Mouse (Mus musculus) lung, embryonic 14.5 days (tissue): Measurements from ENCODE around the gene Chst8. TPM values are rescaled to one million over a fixed set of nuclear protein-coding genes. Genes with fewer than 3 reads are reported as not detected.
A peak's percentile ranks its signal among the peaks of the same experiment; 100 is the strongest.

Experiments
- ATAC-seq: fragments of 200-750 bp; cut with Nextera tagmentation; 2 replicates; pipeline ENCODE4 v1.8.0; 2017; ENCODE audit warnings: mild to moderate bottlenecking, moderate TSS enrichment, moderate library complexity; ENCODE audit not compliant: insufficient read depth
- DNase-seq: peaks from one replicate; pipeline ENCODE4 v3.0.0-alpha.2; 2015
- H3K27ac ChIP-seq: fragments of 300-500 bp; sonication (generic); 2 replicates; pipeline ENCODE4 v1.5.1; 2014; ENCODE audit warnings: low read depth, mild to moderate bottlenecking, moderate library complexity
- H3K27me3 ChIP-seq: fragments of 300-500 bp; sonication (generic); 2 replicates; pipeline ENCODE4 v1.6.1; 2014; ENCODE audit warnings: low read length, control low read depth; ENCODE audit not compliant: insufficient read depth
- H3K36me3 ChIP-seq: fragments of 300-500 bp; sonication (generic); 2 replicates; pipeline ENCODE4 v1.6.1; 2014; ENCODE audit warnings: control low read depth; ENCODE audit not compliant: insufficient read depth
- H3K4me1 ChIP-seq: fragments of 300-500 bp; sonication (generic); 2 replicates; pipeline ENCODE4 v1.6.1; 2014; ENCODE audit warnings: antibody characterized with exemption, control low read depth; ENCODE audit not compliant: insufficient read depth
- H3K4me2 ChIP-seq: fragments of 300-500 bp; sonication (generic); 2 replicates; pipeline ENCODE4 v1.6.1; 2014; ENCODE audit warnings: mild to moderate bottlenecking
- H3K4me3 ChIP-seq: fragments of 300-500 bp; sonication (generic); 2 replicates; pipeline ENCODE4 v1.5.1; 2014; ENCODE audit warnings: low read depth, low read length
- H3K9ac ChIP-seq: fragments of 300-500 bp; sonication (generic); 2 replicates; pipeline ENCODE4 v1.6.1; 2014
- H3K9me3 ChIP-seq: fragments of 300-500 bp; sonication (generic); 2 replicates; pipeline ENCODE4 v1.6.1; 2016; ENCODE audit warnings: low read depth, low read length, control low read depth
- CTCF ChIP-seq: IDR thresholded peaks from 2 replicates; pipeline ENCODE4 v1.5.1; 2016; ENCODE audit warnings: antibody characterized with exemption, low read depth
- WGBS: fragments of 180-500 bp; shearing (Covaris S2); extraction: QIAGEN DNeasy Blood & Tissue Kit; methylation state at CpG from one replicate; pipeline ENCODE4 v1.1.7; 2014; 5-methylcytosine and 5-hydroxymethylcytosine counted together
- polyA plus RNA-seq: library from polyadenylated mRNA; unstranded; fragments of >200 nt; fragmentation: Nextera tagmentation; extraction: Ambion mirVana; gene quantifications from 2 replicates; pipeline ENCODE4 v1.2.1, GENCODE M21; 2014

Gene Chst8
- polyA plus RNA-seq, 1 experiment from 2014 or later = 3.6 TPM

GRCm38 (mm10) chr7:34698221-34698620, 114.3 kb downstream of the Chst8 start:
- no peak for ATAC-seq
- Histone ChIP-seq H3K9ac (no peak overlapping the region), H3K4me1 (no peaks in the 10 kb centered on the region), H3K9me3 (no peaks in the 10 kb centered on the region), H3K27ac (no peak overlapping the region), H3K4me3 (no peak overlapping the region), H3K36me3 (no peaks in the 10 kb centered on the region), H3K4me2 (no peak overlapping the region), H3K27me3 (peaks cover 11% of the 10 kb centered on the region; the same call in 1 of the 2 replicates)
- no peak for DNase-seq
- WGBS = 59% methylated on average over 9 of the region's 9 CpGs
- TF ChIP-seq CTCF = no peak

- H3K4me1 ChIP-seq = no peaks in the 10 kb centered on the region
- no peak for TF ChIP-seq CTCF
- ATAC-seq (no peak), DNase-seq (no peak)
- WGBS = 49% methylated on average over 9 of the region's 9 CpGs
- H3K9ac ChIP-seq = no peak overlapping the region
- H3K36me3 ChIP-seq = no peaks in the 10 kb centered on the region
- peaks cover 11% of the 10 kb centered on the region; the same call in 1 of the 2 replicates for H3K27me3 ChIP-seq
- no peaks in the 10 kb centered on the region for H3K9me3 ChIP-seq
- no peak overlapping the region for H3K27ac ChIP-seq
- H3K4me3 ChIP-seq = no peak overlapping the region
- H3K4me2 ChIP-seq = no peak overlapping the region
Observed at GRCm38 (mm10) chr7:34696086-34696485, 116.4 kb downstream of the Chst8 start.

- H3K27me3 ChIP-seq = peaks cover 11% of the 10 kb centered on the region; the same call in 1 of the 2 replicates
- WGBS = 36% methylated on average over 9 of the region's 9 CpGs
- DNase-seq (peak; percentile 96), ATAC-seq (peak; percentile 92)
- H3K4me3 ChIP-seq = no peak overlapping the region
- no peak overlapping the region for H3K9ac ChIP-seq
- no peaks in the 10 kb centered on the region for H3K4me1 ChIP-seq
- H3K36me3 ChIP-seq = no peaks in the 10 kb centered on the region
- H3K4me2 ChIP-seq = no peak overlapping the region
- no peak overlapping the region for H3K27ac ChIP-seq
- no peaks in the 10 kb centered on the region for H3K9me3 ChIP-seq
- no peak for TF ChIP-seq CTCF
Observed at GRCm38 (mm10) chr7:34694898-34695297, 117.6 kb downstream of the Chst8 start.

GRCm38 (mm10) chr7:34693916-34694315, 118.6 kb downstream of the Chst8 start:
- Histone ChIP-seq H3K4me1 (no peaks in the 10 kb centered on the region), H3K4me2 (no peak overlapping the region), H3K4me3 (no peak overlapping the region), H3K27ac (no peak overlapping the region), H3K36me3 (no peaks in the 10 kb centered on the region), H3K9ac (no peak overlapping the region), H3K27me3 (0 out of 2 replicates have a peak, but pooled peaks cover 3% of the 10 kb centered on the region), H3K9me3 (no peaks in the 10 kb centered on the region)
- TF ChIP-seq CTCF = no peak
- WGBS = 95% methylated on average over 13 of the region's 13 CpGs
- no peak for DNase-seq
- no peak for ATAC-seq

- Histone ChIP-seq H3K9me3 (no peaks in the 10 kb centered on the region), H3K36me3 (no peaks in the 10 kb centered on the region), H3K4me1 (no peaks in the 10 kb centered on the region), H3K4me3 (no peak overlapping the region), H3K4me2 (no peak overlapping the region), H3K27ac (no peak overlapping the region), H3K9ac (no peak overlapping the region), H3K27me3 (0 out of 2 replicates have a peak, but pooled peaks cover 3% of the 10 kb centered on the region)
- 0 out of 2 replicates have a peak, but pooled peaks have one; percentile 9 for ATAC-seq
- TF ChIP-seq CTCF = no peak
- peak; percentile 65 for DNase-seq
- whole genome bisulfite sequencing = 61% methylated on average over 4 of the region's 4 CpGs
Observed at GRCm38 (mm10) chr7:34693072-34693471, 119.4 kb downstream of the Chst8 start.

GRCm38 (mm10) chr7:34690111-34690510, 122.4 kb downstream of the Chst8 start:
- no peak overlapping the region for H3K4me2 ChIP-seq
- no peaks in the 10 kb centered on the region for H3K4me1 ChIP-seq
- H3K36me3 ChIP-seq = no peaks in the 10 kb centered on the region
- H3K27ac ChIP-seq = no peak overlapping the region
- ATAC-seq (no peak), DNase-seq (no peak)
- no peak for TF ChIP-seq CTCF
- H3K4me3 ChIP-seq = no peak overlapping the region
- no peaks in the 10 kb centered on the region for H3K9me3 ChIP-seq
- H3K27me3 ChIP-seq = peaks cover 21% of the 10 kb centered on the region
- no peak overlapping the region for H3K9ac ChIP-seq
- 41% methylated on average over 13 of the region's 13 CpGs for WGBS

- no peaks in the 10 kb centered on the region for H3K4me1 ChIP-seq
- 2% methylated on average over 6 of the region's 6 CpGs for WGBS
- H3K9me3 ChIP-seq = no peaks in the 10 kb centered on the region
- no peak overlapping the region for H3K27ac ChIP-seq
- H3K36me3 ChIP-seq = no peaks in the 10 kb centered on the region
- no peak overlapping the region for H3K9ac ChIP-seq
- H3K4me2 ChIP-seq = no peak overlapping the region
- no peak for TF ChIP-seq CTCF
- ATAC-seq (peak; percentile 22; the same call in 1 of the 2 replicates), DNase-seq (peak; percentile 75)
- peaks cover 25% of the 10 kb centered on the region for H3K27me3 ChIP-seq
- no peak overlapping the region for H3K4me3 ChIP-seq
Observed at GRCm38 (mm10) chr7:34689028-34689427, 123.5 kb downstream of the Chst8 start.
